Mouse (Mus musculus) forebrain, embryonic 15.5 days (tissue): ENCODE data around the gene Ermard. TPM values are rescaled to one million over a fixed set of nuclear protein-coding genes. Genes with fewer than 3 reads are reported as not detected.

Source experiments
- ATAC-seq: fragments of 200-750 bp; cut with Nextera tagmentation; replicated peaks from 2 replicates; pipeline ENCODE4 v1.8.0; 2017; ENCODE audit warnings: mild to moderate bottlenecking, moderate TSS enrichment, moderate library complexity
- H3K27ac ChIP-seq: fragments of 300-500 bp; sonication (generic); replicated peaks from 2 replicates; pipeline ENCODE4 v1.5.1; 2015; ENCODE audit warnings: mild to moderate bottlenecking, inconsistent platforms
- H3K27me3 ChIP-seq: fragments of 300-500 bp; sonication (generic); 2 replicates; pipeline ENCODE4 v1.6.1; 2015; ENCODE audit warnings: inconsistent platforms
- H3K36me3 ChIP-seq: fragments of 300-500 bp; sonication (generic); 2 replicates; pipeline ENCODE4 v1.6.1; 2015; ENCODE audit warnings: mild to moderate bottlenecking, inconsistent platforms
- H3K4me1 ChIP-seq: fragments of 300-500 bp; sonication (generic); 2 replicates; pipeline ENCODE4 v1.6.1; 2015; ENCODE audit warnings: inconsistent platforms
- H3K4me2 ChIP-seq: fragments of 300-500 bp; sonication (generic); replicated peaks from 2 replicates; pipeline ENCODE4 v1.6.1; 2015; ENCODE audit warnings: mild to moderate bottlenecking, inconsistent platforms
- H3K4me3 ChIP-seq: fragments of 300-500 bp; sonication (generic); 2 replicates; pipeline ENCODE4 v1.5.1; 2015; ENCODE audit warnings: mild to moderate bottlenecking, inconsistent platforms
- H3K9ac ChIP-seq: fragments of 300-500 bp; sonication (generic); replicated peaks from 2 replicates; pipeline ENCODE4 v1.6.1; 2015; ENCODE audit warnings: mild to moderate bottlenecking, inconsistent platforms
- H3K9me3 ChIP-seq: fragments of 300-500 bp; sonication (generic); 2 replicates; pipeline ENCODE4 v1.6.1; 2016; ENCODE audit warnings: inconsistent platforms
- WGBS: fragments of 180-500 bp; shearing (Covaris S2); methylation state at CpG from one replicate; pipeline ENCODE4 v1.1.7; 2015; ENCODE audit warnings: mixed read lengths; 5-methylcytosine and 5-hydroxymethylcytosine counted together
- polyA plus RNA-seq: library from polyadenylated mRNA; unstranded; fragments of >200 nt; fragmentation: Nextera tagmentation; extraction: Ambion mirVana; gene quantifications from 2 replicates; pipeline ENCODE4 v1.2.1, GENCODE M21; 2015

The Ermard gene
- polyA plus RNA-seq, 1 experiment from 2014 or later, result 80.7 TPM

- no peak for ATAC-seq
- H3K27ac ChIP-seq, result no peak overlapping the region
- H3K9me3 ChIP-seq, result no peaks in the 10 kb centered on the region
- peaks cover 15% of the 10 kb centered on the region for H3K4me1 ChIP-seq
- no peak overlapping the region for H3K4me3 ChIP-seq
- no peak overlapping the region for H3K9ac ChIP-seq
- WGBS, result 53% methylated on average over 1 of the region's 1 CpGs
- H3K36me3 ChIP-seq, result peaks cover 18% of the 10 kb centered on the region; the same call in 1 of the 2 replicates
- H3K27me3 ChIP-seq, result no peaks in the 10 kb centered on the region
- H3K4me2 ChIP-seq, result no peak overlapping the region
Measured at GRCm38 (mm10) chr17:15066911-15067310, 25.9 kb downstream of the Ermard start.

GRCm38 (mm10) chr17:15068040-15068792, 27.2 kb downstream of the Ermard start:
- peaks cover 15% of the 10 kb centered on the region for H3K4me1 ChIP-seq
- 64% methylated on average over 8 of the region's 8 CpGs for WGBS
- no peaks in the 10 kb centered on the region for H3K27me3 ChIP-seq
- peaks cover 9% of the 10 kb centered on the region; the same call in 1 of the 2 replicates for H3K36me3 ChIP-seq
- no peak overlapping the region for H3K4me3 ChIP-seq
- no peak for ATAC-seq
- H3K4me2 ChIP-seq, result no peak overlapping the region
- H3K9ac ChIP-seq, result no peak overlapping the region
- no peak overlapping the region for H3K27ac ChIP-seq
- H3K9me3 ChIP-seq, result no peaks in the 10 kb centered on the region

- no peak overlapping the region for H3K27ac ChIP-seq
- ATAC-seq, result no peak
- 73% methylated on average over 2 of the region's 2 CpGs for WGBS
- no peaks in the 10 kb centered on the region for H3K9me3 ChIP-seq
- H3K9ac ChIP-seq, result no peak overlapping the region
- no peak overlapping the region for H3K4me2 ChIP-seq
- peaks cover 2% of the 10 kb centered on the region; the same call in 1 of the 2 replicates for H3K36me3 ChIP-seq
- peaks cover 15% of the 10 kb centered on the region for H3K4me1 ChIP-seq
- no peak overlapping the region for H3K4me3 ChIP-seq
- H3K27me3 ChIP-seq, result no peaks in the 10 kb centered on the region
Measured at GRCm38 (mm10) chr17:15069124-15069523, 28.1 kb downstream of the Ermard start.

GRCm38 (mm10) chr17:15072211-15072610, 31.2 kb downstream of the Ermard start:
- no peak for ATAC-seq
- Histone ChIP-seq H3K9me3 (no peaks in the 10 kb centered on the region), H3K4me3 (no peak overlapping the region), H3K4me1 (peaks cover 7% of the 10 kb centered on the region; the same call in 1 of the 2 replicates), H3K4me2 (no peak overlapping the region), H3K36me3 (no peaks in the 10 kb centered on the region), H3K27me3 (no peaks in the 10 kb centered on the region), H3K27ac (no peak overlapping the region), H3K9ac (no peak overlapping the region)
- 94% methylated on average over 2 of the region's 2 CpGs for WGBS

GRCm38 (mm10) chr17:15075033-15075432, 34.0 kb downstream of the Ermard start:
- Histone ChIP-seq H3K4me2 (no peak overlapping the region), H3K9me3 (no peaks in the 10 kb centered on the region), H3K9ac (no peak overlapping the region), H3K27ac (no peak overlapping the region), H3K4me1 (no peaks in the 10 kb centered on the region), H3K4me3 (no peak overlapping the region), H3K27me3 (no peaks in the 10 kb centered on the region), H3K36me3 (no peaks in the 10 kb centered on the region)
- WGBS, result 84% methylated on average over 8 of the region's 8 CpGs
- no peak for ATAC-seq

- 48% methylated on average over 2 of the region's 2 CpGs for WGBS
- Histone ChIP-seq H3K27me3 (no peaks in the 10 kb centered on the region), H3K27ac (no peak overlapping the region), H3K9me3 (no peaks in the 10 kb centered on the region), H3K4me1 (no peaks in the 10 kb centered on the region), H3K4me2 (no peak overlapping the region), H3K9ac (no peak overlapping the region), H3K36me3 (no peaks in the 10 kb centered on the region), H3K4me3 (no peak overlapping the region)
- no peak for ATAC-seq
Measured at GRCm38 (mm10) chr17:15077536-15077935, 36.5 kb downstream of the Ermard start.

GRCm38 (mm10) chr17:15084226-15084848, 43.3 kb downstream of the Ermard start:
- 53% methylated on average over 13 of the region's 13 CpGs for WGBS
- no peaks in the 10 kb centered on the region for H3K9me3 ChIP-seq
- no peaks in the 10 kb centered on the region for H3K27me3 ChIP-seq
- ATAC-seq, result no peak
- H3K9ac ChIP-seq, result no peak overlapping the region
- no peaks in the 10 kb centered on the region for H3K36me3 ChIP-seq
- H3K4me3 ChIP-seq, result no peak overlapping the region
- H3K27ac ChIP-seq, result no peak overlapping the region
- H3K4me1 ChIP-seq, result peaks cover 21% of the 10 kb centered on the region
- H3K4me2 ChIP-seq, result no peak overlapping the region

- Histone ChIP-seq H3K4me2 (no peak overlapping the region), H3K9ac (no peak overlapping the region), H3K4me1 (peaks cover 21% of the 10 kb centered on the region), H3K27me3 (no peaks in the 10 kb centered on the region), H3K4me3 (no peak overlapping the region), H3K27ac (no peak overlapping the region), H3K9me3 (no peaks in the 10 kb centered on the region), H3K36me3 (no peaks in the 10 kb centered on the region)
- 69% methylated on average over 2 of the region's 2 CpGs for WGBS
- ATAC-seq, result no peak
Measured at GRCm38 (mm10) chr17:15085006-15085405, 44.0 kb downstream of the Ermard start.

- no peaks in the 10 kb centered on the region for H3K36me3 ChIP-seq
- no peaks in the 10 kb centered on the region for H3K9me3 ChIP-seq
- H3K4me1 ChIP-seq, result peaks cover 21% of the 10 kb centered on the region
- H3K9ac ChIP-seq, result no peak overlapping the region
- peak; percentile 49; the same call in 1 of the 2 replicates for ATAC-seq
- H3K27ac ChIP-seq, result peak overlapping the region; percentile 42
- H3K4me2 ChIP-seq, result no peak overlapping the region
- 17% methylated on average over 2 of the region's 2 CpGs for WGBS
- H3K27me3 ChIP-seq, result no peaks in the 10 kb centered on the region
- no peak overlapping the region for H3K4me3 ChIP-seq
Measured at GRCm38 (mm10) chr17:15088166-15088565, 47.2 kb downstream of the Ermard start.

- 12% methylated on average over 8 of the region's 8 CpGs for WGBS
- Histone ChIP-seq H3K36me3 (no peaks in the 10 kb centered on the region), H3K9me3 (no peaks in the 10 kb centered on the region), H3K4me1 (peaks cover 24% of the 10 kb centered on the region), H3K4me3 (no peak overlapping the region), H3K9ac (no peak overlapping the region), H3K27me3 (no peaks in the 10 kb centered on the region), H3K4me2 (no peak overlapping the region), H3K27ac (peak overlapping the region; percentile 42)
- ATAC-seq, result peak; percentile 69
Measured at GRCm38 (mm10) chr17:15088591-15089001, 47.6 kb downstream of the Ermard start.

- Histone ChIP-seq H3K9me3 (no peaks in the 10 kb centered on the region), H3K4me3 (no peak overlapping the region), H3K27me3 (no peaks in the 10 kb centered on the region), H3K4me2 (no peak overlapping the region), H3K4me1 (peaks cover 17% of the 10 kb centered on the region), H3K9ac (no peak overlapping the region), H3K27ac (no peak overlapping the region), H3K36me3 (no peaks in the 10 kb centered on the region)
- WGBS, result 81% methylated on average over 3 of the region's 3 CpGs
- ATAC-seq, result no peak
Measured at GRCm38 (mm10) chr17:15091739-15092138, 50.7 kb downstream of the Ermard start.

GRCm38 (mm10) chr17:15093523-15093922, 52.5 kb downstream of the Ermard start:
- Histone ChIP-seq H3K4me3 (no peak overlapping the region), H3K9me3 (no peaks in the 10 kb centered on the region), H3K4me1 (peaks cover 12% of the 10 kb centered on the region), H3K9ac (no peak overlapping the region), H3K27ac (no peak overlapping the region), H3K4me2 (no peak overlapping the region), H3K27me3 (no peaks in the 10 kb centered on the region), H3K36me3 (no peaks in the 10 kb centered on the region)
- 38% methylated on average over 3 of the region's 3 CpGs for WGBS
- ATAC-seq, result 0 out of 2 replicates have a peak, but pooled peaks have one; percentile 43
